Mouse (Mus musculus) erythroblast, embryonic 14.5 days (primary cell): ENCODE results near the gene Aff3.

Source experiments
- GATA1 ChIP-seq: IDR thresholded peaks from 2 replicates; pipeline ENCODE4 v1.6.1; 2012; ENCODE audit warnings: low read length, inconsistent platforms, mixed read lengths
- TAL1 ChIP-seq: IDR thresholded peaks from 3 replicates; pipeline ENCODE4 v1.6.1; 2012; ENCODE audit warnings: low read length, inconsistent platforms, mixed read lengths

DNA sequence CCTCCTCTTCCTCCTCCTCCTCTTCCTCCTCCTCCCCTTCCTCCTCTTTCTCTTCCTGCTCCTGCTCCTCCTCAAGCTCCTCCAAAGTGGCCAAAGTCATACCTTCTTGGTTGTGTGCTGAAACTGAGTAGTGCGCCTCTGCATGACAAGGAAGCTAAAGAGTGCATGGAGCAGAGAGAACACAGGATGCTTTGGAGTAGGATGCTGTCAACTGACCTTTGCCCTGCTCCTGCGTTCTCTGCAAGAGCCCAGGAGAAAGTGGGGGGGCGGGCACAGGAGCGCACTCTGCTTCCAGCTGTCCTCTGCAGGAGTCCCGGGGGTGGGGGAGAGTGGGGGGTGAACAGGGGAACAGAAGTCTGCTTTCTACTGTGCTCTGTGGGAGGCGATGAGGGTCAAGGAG is 167.2 kb downstream of the Aff3 start:
- TF ChIP-seq TAL1 (no peak), GATA1 (no peak)
